Mouse (Mus musculus) bone marrow, adult 2 months (tissue): ENCODE measurements around the gene Sec14l5. TPM values are rescaled to one million over a fixed set of nuclear protein-coding genes. Genes with fewer than 3 reads are reported as not detected.

Experiments used
- H3K27ac ChIP-seq: fragments of 200-500 bp; 2 replicates; pipeline ENCODE4 v1.5.1; 2012; ENCODE audit warnings: low read depth, mild to moderate bottlenecking, control low read depth, inconsistent platforms, low read length; ENCODE audit not compliant: control insufficient read depth, poor library complexity, insufficient read depth
- H3K4me1 ChIP-seq: fragments of 200-500 bp; 2 replicates; pipeline ENCODE4 v1.6.1; 2011; ENCODE audit warnings: low read length; ENCODE audit not compliant: control insufficient read depth, insufficient read depth
- H3K4me3 ChIP-seq: fragments of 200-500 bp; replicated peaks from 2 replicates; pipeline ENCODE3; 2011; ENCODE audit warnings: mild to moderate bottlenecking, low read depth, low read length, control low read depth; ENCODE audit not compliant: control insufficient read depth
- CTCF ChIP-seq: fragments of 200-500 bp; IDR thresholded peaks from 2 replicates; pipeline ENCODE4 v1.5.1; 2011; ENCODE audit warnings: low read length, control low read depth; ENCODE audit not compliant: control insufficient read depth, insufficient read depth
- POLR2A ChIP-seq: fragments of 200-500 bp; IDR thresholded peaks from 2 replicates; pipeline ENCODE4 v1.6.1; 2011; ENCODE audit warnings: low read depth, mild to moderate bottlenecking, control low read depth, low read length, borderline replicate concordance; ENCODE audit not compliant: control insufficient read depth
- WGBS: fragments of 180-500 bp; shearing (Covaris S2); methylation state at CpG from one replicate; pipeline ENCODE4 v1.1.7; 2018; 5-methylcytosine and 5-hydroxymethylcytosine counted together
- polyA plus RNA-seq: library from polyadenylated mRNA; stranded (reverse); fragments of >200 nt; gene quantifications from 2 replicates; pipeline ENCODE4 v1.2.4, GENCODE M21; 2011; ENCODE audit warnings: low replicate concordance; ENCODE audit not compliant: missing spikeins, insufficient read depth, insufficient read length

The Sec14l5 gene
- polyA plus RNA-seq, 1 experiment = 20.8 TPM

GRCm38 (mm10) chr16:5159248-5159647 is 12.3 kb downstream of the Sec14l5 start:
- Histone ChIP-seq H3K27ac (no peak overlapping the region), H3K4me3 (no peak overlapping the region), H3K4me1 (no peaks in the 10 kb centered on the region)
- TF ChIP-seq CTCF (no peak), POLR2A (no peak)
- 81% methylated on average over 8 of the region's 8 CpGs for WGBS

GRCm38 (mm10) chr16:5164327-5164726 is 17.4 kb downstream of the Sec14l5 start:
- no peak overlapping the region for H3K4me3 ChIP-seq
- no peaks in the 10 kb centered on the region for H3K4me1 ChIP-seq
- no peak overlapping the region for H3K27ac ChIP-seq
- WGBS = 24% methylated on average over 6 of the region's 6 CpGs
- TF ChIP-seq CTCF = no peak
- TF ChIP-seq POLR2A = no peak

- 75% methylated on average over 2 of the region's 2 CpGs for WGBS
- TF ChIP-seq CTCF (no peak), POLR2A (no peak)
- Histone ChIP-seq H3K27ac (no peak overlapping the region), H3K4me1 (no peaks in the 10 kb centered on the region), H3K4me3 (no peak overlapping the region)
These were observed 21.1 kb downstream of the Sec14l5 start for GRCm38 (mm10) chr16:5168038-5168437.

GRCm38 (mm10) chr16:5168829-5169228 is 21.9 kb downstream of the Sec14l5 start:
- no peak overlapping the region for H3K4me3 ChIP-seq
- no peaks in the 10 kb centered on the region for H3K4me1 ChIP-seq
- 70% methylated on average over 5 of the region's 5 CpGs for WGBS
- no peak overlapping the region for H3K27ac ChIP-seq
- TF ChIP-seq POLR2A (no peak), CTCF (no peak)

GRCm38 (mm10) chr16:5172636-5173035 is 25.7 kb downstream of the Sec14l5 start:
- Histone ChIP-seq H3K4me3 (no peak overlapping the region), H3K27ac (no peak overlapping the region), H3K4me1 (no peaks in the 10 kb centered on the region)
- 81% methylated on average over 6 of the region's 6 CpGs for WGBS
- TF ChIP-seq CTCF (no peak), POLR2A (no peak)

GRCm38 (mm10) chr16:5183310-5183975 is 36.5 kb downstream of the Sec14l5 start:
- 79% methylated on average over 18 of the region's 18 CpGs for WGBS

GRCm38 (mm10) chr16:5184101-5184500 is 37.2 kb downstream of the Sec14l5 start:
- WGBS = 43% methylated on average over 8 of the region's 8 CpGs
- no peak for TF ChIP-seq CTCF
- no peak for TF ChIP-seq POLR2A
- H3K27ac ChIP-seq = no peak overlapping the region

More at GRCm38 (mm10) chr16:5183310-5183975, 36.5 kb downstream of the Sec14l5 start:
- Histone ChIP-seq H3K4me3 (no peak overlapping the region), H3K4me1 (no peaks in the 10 kb centered on the region), H3K27ac (no peak overlapping the region)
- no peak for TF ChIP-seq CTCF

GRCm38 (mm10) chr16:5184956-5185355 is 38.0 kb downstream of the Sec14l5 start:
- Histone ChIP-seq H3K4me1 (no peaks in the 10 kb centered on the region), H3K27ac (no peak overlapping the region), H3K4me3 (no peak overlapping the region)
- WGBS = 72% methylated on average over 5 of the region's 5 CpGs
- TF ChIP-seq POLR2A = no peak
- TF ChIP-seq CTCF = no peak

More at GRCm38 (mm10) chr16:5184101-5184500, 37.2 kb downstream of the Sec14l5 start:
- no peaks in the 10 kb centered on the region for H3K4me1 ChIP-seq
- H3K4me3 ChIP-seq = no peak overlapping the region

- 71% methylated on average over 7 of the region's 7 CpGs for WGBS
- TF ChIP-seq CTCF = no peak
- TF ChIP-seq POLR2A = no peak
- Histone ChIP-seq H3K27ac (0 out of 2 replicates have a peak overlapping the region, but pooled peaks have one; percentile 20), H3K4me3 (no peak overlapping the region), H3K4me1 (no peaks in the 10 kb centered on the region)
These were observed 38.8 kb downstream of the Sec14l5 start for GRCm38 (mm10) chr16:5185691-5186090.
